Mouse (Mus musculus): ENCODE data around the gene Xdh.

GRCm38 (mm10) chr17:73853717-73854116, 96.3 kb downstream of the Xdh start:
- no peak for TF ChIP-seq CTCF (IDR thresholded peaks at IDR 0.05; ENCODE audit: extremely low read depth, insufficient read length, insufficient replicate concordance, low read depth, low read length)
- TF ChIP-seq POLR2A (IDR thresholded peaks at IDR 0.05; ENCODE audit: low read depth, low read length): no peak

Measured in small intestine, adult 2 months (tissue).